Mouse (Mus musculus): ENCODE results near the gene Necab2.

- TF ChIP-seq CTCF (IDR thresholded peaks at IDR 0.05) (no peak), EP300 (IDR thresholded peaks at IDR 0.05) (no peak)
Observed at GRCm38 (mm10) chr8:119400122-119400671, 46.3 kb upstream of the Necab2 start.
